Mouse (Mus musculus): ENCODE data around the gene Shroom3. TPM values are rescaled to one million over a fixed set of nuclear protein-coding genes. Genes with fewer than 3 reads are reported as not detected.

Gene Shroom3
- total and polyA plus RNA-seq, 3 experiments = 5.1 to 7.8 (median 6.4) TPM

DNA sequence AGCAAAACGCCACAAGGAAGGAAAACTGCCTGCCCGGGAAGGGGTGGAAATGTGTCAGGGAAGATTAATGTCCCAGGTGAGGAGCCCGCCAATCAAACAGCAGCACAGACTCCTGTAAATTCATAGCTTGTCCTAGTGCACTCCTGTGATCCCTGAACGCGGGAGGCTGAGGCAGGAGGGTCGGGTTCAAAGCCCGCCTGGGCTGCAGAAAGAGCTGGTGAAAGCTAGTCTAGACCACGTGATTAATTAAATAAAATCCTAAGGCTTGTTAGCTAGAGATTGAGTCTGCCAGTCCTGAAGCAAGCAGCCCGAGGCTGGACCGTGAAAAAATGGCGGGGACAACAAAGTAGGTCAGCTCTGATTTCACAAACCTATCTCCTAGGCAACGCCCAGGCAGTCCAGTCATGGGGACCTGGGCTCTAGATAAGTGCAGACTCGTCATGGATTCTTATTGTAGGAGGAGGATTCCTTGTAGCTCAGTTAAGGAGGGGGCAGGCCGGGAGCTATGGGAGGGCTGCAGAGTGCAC is 322.6 kb downstream of the Shroom3 start:
- peak; percentile 86 for DNase-seq

DNA sequence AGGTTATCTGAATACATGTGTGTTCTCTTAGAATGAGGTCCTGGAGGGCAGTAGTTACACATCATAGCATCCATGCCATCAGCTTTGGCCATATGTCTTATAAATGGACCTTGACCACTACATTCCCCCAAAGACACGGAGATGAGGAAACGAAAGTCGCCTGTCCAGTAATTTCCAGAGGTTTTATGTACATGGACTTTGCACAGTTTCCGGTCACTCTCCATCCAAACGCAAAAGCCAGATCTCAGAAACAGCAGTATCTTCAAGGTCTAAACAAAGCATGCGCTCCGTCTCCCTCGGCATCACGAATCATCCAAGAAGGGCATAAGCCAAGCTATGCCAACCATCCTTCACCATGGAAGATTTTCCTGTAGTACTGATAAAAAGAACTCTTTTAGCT is 325.0 kb downstream of the Shroom3 start:
- no peak for DNase-seq

Small RNA genes within 50 kb of the gene (microRNA-seq; reads per million reads assigned to microRNA genes)
- gene Mir1961 = 0 reads per million in 2 experiments

Other genes starting within 250 kb of the Shroom3 start
- gene Nup54, start 248.2 kb upstream of the Shroom3 start, total RNA-seq (2021) = 10 to 100 TPM; 27.3 to 29.3 TPM
- 4.5 and 7.0 TPM in 2 replicates for gene Nup54, start 248.2 kb upstream of the Shroom3 start, polyA plus RNA-seq (2012; rRNA removed)
- gene Scarb2, start 176.6 kb upstream of the Shroom3 start, total RNA-seq (2021) = 10 to 100 TPM; 58.7 to 79.0 TPM
- gene Scarb2, start 176.6 kb upstream of the Shroom3 start, polyA plus RNA-seq (2012; rRNA removed) = 18.1 and 19.6 TPM in 2 replicates
- not detected for gene Fam47e, start 128.4 kb upstream of the Shroom3 start, total RNA-seq (2021)
- gene Fam47e, start 128.4 kb upstream of the Shroom3 start, polyA plus RNA-seq (2012; rRNA removed) = not detected in 2 replicates
- 1 to 10 TPM; 5.0 to 5.6 TPM for gene Stbd1, start 80.4 kb upstream of the Shroom3 start, total RNA-seq (2021)
- 2.4 TPM in 2 replicates for gene Stbd1, start 80.4 kb upstream of the Shroom3 start, polyA plus RNA-seq (2012; rRNA removed)
- under 1 TPM; 0.26 to 0.31 TPM for gene Ccdc158, start 8.2 kb upstream of the Shroom3 start, total RNA-seq (2021)
- gene Ccdc158, start 8.2 kb upstream of the Shroom3 start, polyA plus RNA-seq (2012; rRNA removed) = 0.04 and 0.11 TPM in 2 replicates